Mouse (Mus musculus) C2C12 (cell line): ENCODE measurements around the gene Nlk.

Source experiments
- CTCF ChIP-seq: IDR thresholded peaks from one replicate; pipeline ENCODE4 v1.5.1; 2011; ENCODE audit not compliant: control insufficient read depth, insufficient read depth, insufficient read length
- MAX ChIP-seq: IDR thresholded peaks from one replicate; pipeline ENCODE4 v1.6.1; 2011; ENCODE audit warnings: mild to moderate bottlenecking, control low read depth

DNA sequence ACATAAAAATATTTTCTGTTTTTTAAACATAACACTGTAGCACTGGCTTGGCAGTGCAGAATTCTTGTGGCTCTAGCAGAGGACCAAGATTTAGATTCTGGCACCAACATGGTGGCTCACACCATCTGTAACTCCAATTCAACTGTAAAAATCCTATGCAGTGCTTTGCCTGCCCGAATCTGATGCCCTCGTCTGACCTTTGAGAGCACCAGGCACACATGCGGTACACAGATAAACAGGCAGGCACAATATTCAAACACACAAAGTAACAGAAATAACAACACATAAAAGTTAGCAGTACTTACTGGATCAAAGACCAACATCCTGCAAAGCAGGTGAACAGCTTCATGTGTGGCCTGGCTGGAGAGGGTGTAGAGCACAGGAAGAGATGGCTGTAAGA lies 122.6 kb downstream of the Nlk start:
- TF ChIP-seq CTCF (no peak), MAX (no peak)
